Mouse (Mus musculus) stomach, embryonic 15.5 days (tissue): ENCODE results near the gene Cend1. TPM values are rescaled to one million over a fixed set of nuclear protein-coding genes. Genes with fewer than 3 reads are reported as not detected.

Experiments used
- ATAC-seq: fragments of 200-750 bp; cut with Nextera tagmentation; 2 replicates; pipeline ENCODE4 v1.8.0; 2017; ENCODE audit warnings: low read depth, moderate number of reproducible peaks, moderate TSS enrichment; ENCODE audit not compliant: insufficient read depth, low FRiP score
- H3K27ac ChIP-seq: fragments of 300-500 bp; sonication (generic); 2 replicates; pipeline ENCODE4 v1.5.1; 2015; ENCODE audit warnings: mild to moderate bottlenecking, inconsistent platforms
- H3K27me3 ChIP-seq: fragments of 300-500 bp; sonication (generic); replicated peaks from 2 replicates; pipeline ENCODE4 v1.6.1; 2015; ENCODE audit warnings: inconsistent platforms
- H3K36me3 ChIP-seq: fragments of 300-500 bp; sonication (generic); 2 replicates; pipeline ENCODE4 v1.6.1; 2015; ENCODE audit warnings: inconsistent platforms
- H3K4me1 ChIP-seq: fragments of 300-500 bp; sonication (generic); 2 replicates; pipeline ENCODE4 v1.6.1; 2015; ENCODE audit warnings: inconsistent platforms
- H3K4me2 ChIP-seq: fragments of 300-500 bp; sonication (generic); 2 replicates; pipeline ENCODE4 v1.6.1; 2015; ENCODE audit warnings: mild to moderate bottlenecking, inconsistent platforms
- H3K4me3 ChIP-seq: fragments of 300-500 bp; sonication (generic); replicated peaks from 2 replicates; pipeline ENCODE4 v1.5.1; 2015; ENCODE audit warnings: inconsistent platforms
- H3K9ac ChIP-seq: fragments of 300-500 bp; sonication (generic); 2 replicates; pipeline ENCODE4 v1.6.1; 2015; ENCODE audit warnings: inconsistent platforms
- H3K9me3 ChIP-seq: fragments of 300-500 bp; sonication (generic); 2 replicates; pipeline ENCODE4 v1.6.1; 2016; ENCODE audit warnings: inconsistent platforms
- WGBS: fragments of 180-500 bp; shearing (Covaris S2); methylation state at CpG from one replicate; pipeline ENCODE4 v1.1.7; 2015; 5-methylcytosine and 5-hydroxymethylcytosine counted together
- polyA plus RNA-seq: library from polyadenylated mRNA; unstranded; fragments of >200 nt; fragmentation: Nextera tagmentation; extraction: Ambion mirVana; gene quantifications from 2 replicates; pipeline ENCODE4 v1.2.1, GENCODE M21; 2015

Gene Cend1
- polyA plus RNA-seq, 1 experiment from 2014 or later, result 2.5 TPM

DNA sequence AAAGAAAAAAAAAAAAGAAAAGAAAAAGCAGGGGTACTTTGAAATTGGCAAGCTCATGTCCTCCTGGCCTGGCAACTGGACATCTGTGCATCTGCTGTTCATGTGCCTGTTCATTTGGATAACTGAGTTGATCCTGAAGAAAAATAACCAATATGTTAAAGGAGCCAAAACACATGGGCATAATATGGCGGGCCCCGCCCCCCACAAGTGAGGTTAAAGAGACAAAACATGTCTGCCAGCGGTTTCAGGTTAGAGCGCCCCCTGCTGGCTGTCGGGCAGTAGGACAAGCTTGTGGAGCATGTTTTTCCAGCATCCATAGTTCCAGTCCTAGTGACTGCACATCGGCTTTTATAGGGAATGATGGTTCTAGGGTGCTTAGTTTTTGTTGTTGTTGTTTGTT, 34.5 kb downstream of the Cend1 start:
- H3K27me3 ChIP-seq, result no peaks in the 10 kb centered on the region
- no peak overlapping the region for H3K4me3 ChIP-seq
- no peak overlapping the region for H3K27ac ChIP-seq
- H3K36me3 ChIP-seq, result peaks cover 19% of the 10 kb centered on the region; the same call in 1 of the 2 replicates
- WGBS, result 23% methylated on average over 6 of the region's 6 CpGs
- H3K4me2 ChIP-seq, result no peak overlapping the region
- ATAC-seq, result no peak
- no peaks in the 10 kb centered on the region for H3K9me3 ChIP-seq
- H3K4me1 ChIP-seq, result peaks cover 10% of the 10 kb centered on the region
- no peak overlapping the region for H3K9ac ChIP-seq

DNA sequence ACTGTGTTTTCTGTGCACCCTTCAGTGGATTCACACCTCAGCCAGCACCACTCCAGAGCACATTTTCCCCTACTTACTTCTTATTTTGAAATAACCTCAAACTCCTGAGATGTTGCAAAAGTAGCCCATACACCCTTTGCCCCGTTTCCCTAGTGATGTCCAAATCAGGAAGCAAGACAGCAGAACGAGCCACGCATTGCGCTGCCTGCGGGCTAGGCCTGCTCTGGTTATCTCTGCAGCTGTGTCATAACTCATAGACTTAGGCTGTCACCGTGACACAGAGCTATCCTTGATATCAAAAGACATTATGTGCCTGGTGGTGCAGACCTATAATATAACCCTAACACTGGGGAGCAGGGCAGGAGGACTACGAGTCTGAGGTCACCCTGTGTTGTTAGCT, 35.1 kb downstream of the Cend1 start:
- Histone ChIP-seq H3K9ac (no peak overlapping the region), H3K9me3 (no peaks in the 10 kb centered on the region), H3K27me3 (no peaks in the 10 kb centered on the region), H3K4me3 (no peak overlapping the region), H3K4me2 (no peak overlapping the region), H3K27ac (no peak overlapping the region), H3K36me3 (peaks cover 17% of the 10 kb centered on the region; the same call in 1 of the 2 replicates), H3K4me1 (peaks cover 10% of the 10 kb centered on the region)
- WGBS, result 77% methylated on average over 7 of the region's 7 CpGs
- ATAC-seq, result no peak

DNA sequence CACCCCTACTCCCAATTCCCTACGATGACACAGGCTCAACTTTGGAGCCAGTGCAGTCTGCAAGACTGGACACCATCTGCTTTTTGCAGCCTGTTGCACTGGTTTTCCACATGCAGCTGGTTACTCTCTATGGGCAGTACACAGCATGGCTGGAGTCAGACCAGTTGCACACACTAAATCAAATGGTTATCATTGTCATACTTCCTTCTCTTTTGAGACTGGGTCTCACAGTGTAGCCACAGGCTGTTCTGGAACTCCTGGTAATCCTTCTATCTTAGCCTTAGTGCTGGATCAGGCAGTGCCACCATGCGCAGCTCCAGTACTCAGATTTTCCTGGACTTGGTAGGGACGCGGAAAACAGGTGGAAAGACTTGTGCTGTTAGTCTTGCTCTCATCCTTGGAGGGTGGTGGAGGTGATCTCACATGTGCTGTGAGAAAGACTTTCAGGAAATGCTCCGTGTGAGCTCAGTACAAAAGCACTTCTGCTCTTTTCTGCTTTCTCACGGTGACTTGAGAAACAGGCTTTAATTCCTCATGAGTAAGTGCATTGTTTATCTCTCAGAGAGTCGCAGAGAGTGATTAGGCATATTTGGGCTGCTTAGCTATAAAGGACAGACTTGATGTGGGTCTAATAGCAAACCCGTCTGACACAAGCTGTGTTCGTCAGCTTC, 36.6 kb downstream of the Cend1 start:
- Histone ChIP-seq H3K4me1 (peaks cover 10% of the 10 kb centered on the region), H3K4me2 (peak overlapping the region; percentile 88), H3K27me3 (no peaks in the 10 kb centered on the region), H3K36me3 (peaks cover 10% of the 10 kb centered on the region; the same call in 1 of the 2 replicates), H3K27ac (peak overlapping the region; percentile 80), H3K9ac (peak overlapping the region; percentile 48), H3K4me3 (peak overlapping the region; percentile 87), H3K9me3 (no peaks in the 10 kb centered on the region)
- ATAC-seq, result no peak; the same call in 1 of the 2 replicates
- WGBS, result 26% methylated on average over 9 of the region's 9 CpGs

DNA sequence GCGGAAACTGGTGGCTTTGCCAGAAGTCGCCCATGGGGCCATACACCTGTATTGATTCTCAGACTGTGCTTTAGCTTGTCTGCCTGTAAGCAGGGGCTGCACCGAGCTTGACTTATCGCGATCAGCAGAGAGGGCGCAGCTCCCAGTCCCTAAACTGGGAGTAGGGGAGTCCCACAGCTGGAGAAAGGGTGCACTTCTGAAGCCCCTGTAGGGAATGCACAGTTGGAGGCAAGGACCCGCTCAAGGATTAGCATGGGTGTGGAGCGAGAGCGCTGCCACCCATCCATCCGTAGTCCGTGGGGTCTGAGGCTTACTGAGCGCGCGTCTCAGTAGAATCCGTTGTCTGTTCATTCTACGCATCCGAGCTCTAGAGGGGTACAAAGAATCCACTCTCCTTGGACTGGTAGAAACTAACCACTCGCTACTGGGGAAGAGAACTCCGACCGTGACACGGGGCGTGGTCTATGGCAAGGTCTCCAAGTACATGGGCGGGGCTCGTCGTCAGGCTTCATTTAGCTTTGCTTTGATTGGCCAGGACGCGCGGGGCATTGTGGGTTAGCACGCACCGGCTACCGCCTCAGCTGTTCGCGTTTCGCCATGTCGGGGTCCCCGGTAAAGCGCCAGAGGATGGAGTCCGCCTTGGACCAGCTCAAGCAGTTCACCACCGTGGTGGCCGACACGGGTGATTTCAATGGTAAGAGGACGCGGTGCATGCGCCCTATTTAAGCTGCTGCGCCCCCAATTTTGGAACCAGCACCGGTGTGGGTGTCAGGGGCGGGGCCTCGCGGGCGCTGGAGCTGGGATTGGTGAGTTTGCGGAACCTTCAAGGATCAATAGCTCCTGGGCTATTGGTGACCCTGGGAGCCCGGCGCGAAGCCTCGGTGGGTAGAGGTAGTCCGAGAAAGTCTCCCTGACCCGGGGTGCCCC, 37.4 kb downstream of the Cend1 start, which contains the start of gene Taldo1:
Gene Taldo1 (plus strand): TSS at position 575 of the 927 bp plus-strand sequence.
- Histone ChIP-seq H3K4me1 (peaks cover 10% of the 10 kb centered on the region), H3K27me3 (no peaks in the 10 kb centered on the region)
- WGBS, result under 1% methylated on average over 57 of the region's 57 CpGs

DNA sequence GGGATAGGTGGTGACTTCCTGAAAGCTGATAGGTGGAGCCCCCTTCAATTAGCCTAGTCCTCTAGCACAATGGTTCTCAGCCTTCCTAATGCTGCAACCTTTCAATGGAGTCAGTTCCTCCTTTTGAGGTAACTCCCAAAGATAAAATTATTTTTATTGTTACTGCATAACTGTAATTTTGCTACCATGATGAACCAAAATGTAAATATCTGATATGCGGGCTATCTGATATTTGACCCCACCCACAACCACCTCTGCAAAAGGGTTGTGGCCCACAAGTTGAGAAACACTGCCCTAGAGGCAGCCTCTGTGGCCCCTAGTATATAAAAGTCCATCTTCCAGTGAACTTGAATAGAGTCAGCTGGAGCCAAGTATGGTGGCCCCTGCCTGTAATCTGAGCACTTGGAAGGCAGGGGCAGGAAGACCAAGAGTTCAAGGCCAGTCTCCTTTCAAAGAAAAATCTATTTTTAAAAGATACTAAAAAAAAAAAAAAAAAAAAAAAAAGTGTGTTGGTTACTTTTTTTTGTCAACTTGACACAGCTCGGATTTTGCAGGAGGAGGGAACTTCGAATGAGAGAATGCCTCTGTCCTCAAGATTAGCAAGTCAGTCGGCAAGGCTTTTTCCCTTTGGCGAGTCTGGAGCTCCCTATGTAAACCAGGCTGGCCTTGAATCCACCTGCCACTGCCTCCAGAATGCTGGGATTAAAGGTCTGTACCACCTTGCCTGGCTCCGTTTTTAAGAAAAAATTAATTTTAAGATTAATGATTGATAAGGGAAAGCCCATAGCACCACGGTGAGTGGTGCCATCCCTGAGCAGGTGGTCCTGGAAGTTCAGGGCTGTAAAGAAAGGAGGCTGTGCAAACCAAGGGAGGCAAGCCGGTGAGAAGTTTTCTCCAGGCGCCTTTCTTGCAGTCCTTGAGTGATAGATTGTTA, 38.7 kb downstream of the Cend1 start:
- no peak overlapping the region for H3K9ac ChIP-seq
- H3K27ac ChIP-seq, result peak overlapping the region; percentile 27; the same call in 1 of the 2 replicates
- no peaks in the 10 kb centered on the region for H3K9me3 ChIP-seq
- no peaks in the 10 kb centered on the region for H3K36me3 ChIP-seq
- 0 out of 2 replicates have a peak overlapping the region, but pooled peaks have one; percentile 87 for H3K4me3 ChIP-seq
- no peak overlapping the region for H3K4me2 ChIP-seq
- ATAC-seq, result no peak
- no peaks in the 10 kb centered on the region for H3K27me3 ChIP-seq
- peaks cover 10% of the 10 kb centered on the region for H3K4me1 ChIP-seq
- WGBS, result 47% methylated on average over 9 of the region's 9 CpGs

More for the DNA sequence above, 37.4 kb downstream of the Cend1 start, which contains the start of gene Taldo1:
- ATAC-seq, result peak; percentile 91
- Histone ChIP-seq H3K4me3 (peak within 1 kb of the TSS; percentile 87), H3K9ac (peak within 1 kb of the TSS; percentile 48), H3K4me2 (peak within 1 kb of the TSS; percentile 88), H3K27ac (peak within 1 kb of the TSS; percentile 80), H3K36me3 (peaks cover 6% of the 10 kb centered on the region; the same call in 1 of the 2 replicates), H3K9me3 (no peaks in the 10 kb centered on the region)

DNA sequence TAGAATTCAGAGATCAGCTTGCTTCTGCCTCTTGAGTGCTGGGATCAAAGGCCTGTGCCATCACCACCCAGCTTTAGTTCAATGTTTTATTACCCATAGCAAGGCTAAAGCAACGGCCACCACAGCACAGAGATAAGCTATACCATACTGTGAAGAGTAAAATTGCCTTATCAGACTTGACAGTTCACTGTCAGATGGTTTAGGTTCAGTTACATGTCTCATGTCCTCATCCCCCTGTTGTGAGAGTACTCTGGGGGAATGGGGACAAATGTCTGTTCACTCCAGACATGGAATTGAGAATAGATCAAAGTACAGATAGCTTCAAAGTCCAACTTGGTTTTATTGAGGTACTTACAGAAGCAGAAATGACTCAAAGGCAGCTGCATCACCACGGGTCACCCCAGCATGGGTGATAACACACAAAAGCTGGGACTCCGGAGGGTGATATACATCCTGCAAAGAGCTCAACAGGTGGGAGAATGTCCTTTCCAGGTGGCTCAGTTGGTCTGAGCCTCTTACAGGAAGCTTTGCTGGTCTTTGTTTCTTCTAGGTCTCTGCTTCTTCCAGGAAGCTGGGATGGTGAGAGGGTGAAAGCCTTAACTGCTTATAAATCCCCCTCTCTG, 40.7 kb downstream of the Cend1 start:
- peaks cover 10% of the 10 kb centered on the region for H3K4me1 ChIP-seq
- no peak overlapping the region for H3K27ac ChIP-seq
- H3K36me3 ChIP-seq, result no peaks in the 10 kb centered on the region
- H3K27me3 ChIP-seq, result no peaks in the 10 kb centered on the region
- 60% methylated on average over 3 of the region's 3 CpGs for WGBS
- H3K4me3 ChIP-seq, result no peak overlapping the region
- no peak overlapping the region for H3K4me2 ChIP-seq
- H3K9me3 ChIP-seq, result no peaks in the 10 kb centered on the region
- no peak overlapping the region for H3K9ac ChIP-seq
- ATAC-seq, result no peak

DNA sequence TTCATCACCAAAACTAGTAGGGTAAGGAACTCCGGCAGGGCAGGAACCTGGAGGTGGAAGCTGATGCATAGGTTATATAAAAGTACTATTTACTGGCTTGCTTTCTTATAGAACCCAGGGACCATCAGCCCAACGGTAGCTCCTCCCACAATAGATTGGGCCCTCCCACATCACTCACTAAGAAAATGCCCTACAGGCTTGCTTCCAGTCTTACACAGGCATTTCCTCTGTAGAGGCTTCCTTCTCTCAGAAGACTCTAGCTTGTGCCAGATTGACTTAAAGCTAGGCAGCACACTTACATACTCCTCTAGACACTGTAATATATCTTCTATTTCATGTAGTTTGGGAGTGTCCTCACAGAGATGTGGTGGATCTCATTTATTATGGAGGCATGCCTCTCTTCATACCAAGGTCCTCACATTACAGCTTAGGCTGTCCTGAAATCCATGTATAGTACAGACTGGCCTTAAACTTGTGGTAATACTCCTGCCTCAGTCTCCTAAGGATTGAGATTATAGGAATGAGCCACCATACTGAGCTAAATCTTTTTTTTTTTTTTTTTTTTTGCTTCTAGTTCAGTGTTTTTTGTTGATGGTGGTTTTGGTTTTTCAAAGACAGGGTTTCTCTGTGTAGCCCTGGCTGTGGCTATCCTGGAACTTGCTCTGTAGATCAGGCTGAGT, 41.3 kb downstream of the Cend1 start:
- H3K4me3 ChIP-seq, result no peak overlapping the region
- WGBS, result 44% methylated on average over 2 of the region's 2 CpGs
- H3K4me1 ChIP-seq, result peaks cover 7% of the 10 kb centered on the region
- no peaks in the 10 kb centered on the region for H3K27me3 ChIP-seq
- no peaks in the 10 kb centered on the region for H3K9me3 ChIP-seq
- no peak overlapping the region for H3K4me2 ChIP-seq
- ATAC-seq, result no peak
- no peak overlapping the region for H3K9ac ChIP-seq
- no peaks in the 10 kb centered on the region for H3K36me3 ChIP-seq
- no peak overlapping the region for H3K27ac ChIP-seq

DNA sequence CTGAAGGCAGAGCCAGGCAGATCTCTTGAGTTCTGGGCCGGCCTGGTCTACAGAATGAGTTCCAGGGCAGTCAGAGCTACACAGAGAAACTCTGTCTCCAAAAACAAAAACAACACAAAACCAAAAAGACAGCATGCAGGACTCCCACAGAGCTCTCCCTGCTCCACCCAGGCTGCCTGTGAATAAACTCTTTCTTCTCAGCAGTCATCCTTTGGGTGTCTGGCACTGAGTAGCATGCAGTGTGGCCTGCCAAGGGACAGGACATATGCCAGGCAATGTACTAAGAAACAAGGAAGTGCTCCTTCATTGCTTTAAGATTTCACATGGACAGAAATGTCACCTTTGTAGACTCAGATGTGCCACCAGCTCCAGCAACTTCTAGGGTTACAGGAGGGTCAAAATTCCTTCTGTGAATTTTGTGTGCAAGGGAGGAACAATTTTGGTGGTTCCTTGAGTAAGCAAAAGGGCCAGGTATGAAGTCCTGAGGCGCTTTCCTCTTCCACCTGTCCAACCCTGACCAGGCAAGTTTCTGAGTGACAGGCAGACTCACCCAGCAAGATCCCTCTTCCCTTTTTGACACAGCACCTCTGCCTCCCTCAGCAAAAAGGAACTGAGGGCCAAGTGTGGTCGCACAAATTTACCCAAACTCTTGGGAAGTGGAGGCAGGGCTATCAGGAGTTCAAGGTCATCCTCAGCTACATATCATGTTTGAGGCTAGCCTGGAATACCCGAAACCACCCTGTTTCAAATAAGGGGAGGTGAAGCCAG, 48.0 kb downstream of the Cend1 start:
- H3K9ac ChIP-seq, result no peak overlapping the region
- no peak overlapping the region for H3K4me3 ChIP-seq
- WGBS, result 73% methylated on average over 4 of the region's 4 CpGs
- no peak overlapping the region for H3K4me2 ChIP-seq
- no peaks in the 10 kb centered on the region for H3K9me3 ChIP-seq
- H3K36me3 ChIP-seq, result no peaks in the 10 kb centered on the region
- H3K4me1 ChIP-seq, result no peaks in the 10 kb centered on the region
- no peak overlapping the region for H3K27ac ChIP-seq
- ATAC-seq, result no peak
- H3K27me3 ChIP-seq, result no peaks in the 10 kb centered on the region

DNA sequence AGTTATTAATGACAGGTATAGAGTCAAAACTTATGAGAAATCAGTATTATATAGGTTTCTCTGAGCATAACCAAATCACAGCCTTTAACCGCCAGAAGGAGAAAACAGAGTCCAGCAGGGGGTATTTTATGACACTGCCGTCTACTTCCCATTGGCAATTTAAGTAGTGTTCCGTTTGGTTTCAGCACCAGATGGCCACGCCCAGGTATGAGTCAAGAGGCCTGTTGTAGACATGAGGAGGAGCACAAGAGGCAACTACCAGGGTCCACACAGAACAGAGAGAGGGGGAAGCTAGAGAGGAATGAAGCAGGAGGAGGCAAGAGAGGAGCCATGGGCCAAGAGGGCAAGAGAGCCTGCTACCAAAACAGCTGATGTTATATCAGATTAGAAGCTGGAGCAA, 49.7 kb downstream of the Cend1 start:
- Histone ChIP-seq H3K36me3 (no peaks in the 10 kb centered on the region), H3K4me2 (no peak overlapping the region), H3K27me3 (no peaks in the 10 kb centered on the region), H3K27ac (no peak overlapping the region), H3K4me1 (no peaks in the 10 kb centered on the region), H3K9ac (no peak overlapping the region), H3K9me3 (no peaks in the 10 kb centered on the region), H3K4me3 (no peak overlapping the region)
- 56% methylated on average over 4 of the region's 4 CpGs for WGBS
- no peak for ATAC-seq
